Mouse (Mus musculus): ENCODE measurements around the gene Dgkd. TPM values are rescaled to one million over a fixed set of nuclear protein-coding genes. Genes with fewer than 3 reads are reported as not detected.
A peak's percentile ranks its signal among the peaks of the same experiment; 100 is the strongest.

Dgkd gene
- polyA plus RNA-seq, 1 experiment from 2014 or later: 9.1 TPM

- Histone ChIP-seq H3K9ac (replicated peaks) (no peak overlapping the region), H3K36me3 (replicated peaks; ENCODE audit: insufficient read depth, low read length) (no peaks in the 10 kb centered on the region), H3K4me1 (ENCODE audit: insufficient read depth) (peaks cover 23% of the 10 kb centered on the region), H3K9me3 (ENCODE audit: low read length) (no peaks in the 10 kb centered on the region), H3K27me3 (ENCODE audit: insufficient read depth, low read length) (no peaks in the 10 kb centered on the region), H3K27ac (ENCODE audit: low read depth) (peak overlapping the region; percentile 78), H3K4me3 (ENCODE audit: low read depth, low read length) (no peak overlapping the region), H3K4me2 (ENCODE audit: low read depth, low read length) (no peak overlapping the region)
- TF ChIP-seq EP300 (IDR thresholded peaks at IDR 0.05; ENCODE audit: low read depth) (peak; percentile 39; the same call in 1 of the 2 replicates), CTCF (IDR thresholded peaks at IDR 0.05; ENCODE audit: low read depth) (no peak)
- 16% methylated on average over 2 of the region's 2 CpGs for WGBS (ENCODE audit: insufficient replicate concordance)
- ATAC-seq (peak; percentile 80), DNase-seq (peak; percentile 34)
Observed at GRCm38 (mm10) chr1:87846801-87847474, 6.1 kb upstream of the Dgkd start.

- Histone ChIP-seq H3K9ac (replicated peaks) (peak overlapping the region; percentile 21; the same call in 1 of the 2 replicates), H3K4me2 (ENCODE audit: low read depth, low read length) (no peak overlapping the region), H3K9me3 (ENCODE audit: low read length) (no peaks in the 10 kb centered on the region), H3K27ac (ENCODE audit: low read depth) (peak overlapping the region; percentile 78), H3K36me3 (replicated peaks; ENCODE audit: insufficient read depth, low read length) (no peaks in the 10 kb centered on the region), H3K4me3 (ENCODE audit: low read depth, low read length) (no peak overlapping the region), H3K27me3 (ENCODE audit: insufficient read depth, low read length) (no peaks in the 10 kb centered on the region), H3K4me1 (ENCODE audit: insufficient read depth) (peaks cover 25% of the 10 kb centered on the region)
- WGBS (ENCODE audit: insufficient replicate concordance): 15% methylated on average over 4 of the region's 4 CpGs
- ATAC-seq (no peak), DNase-seq (no peak)
- TF ChIP-seq EP300 (IDR thresholded peaks at IDR 0.05; ENCODE audit: low read depth): no peak
- TF ChIP-seq CTCF (IDR thresholded peaks at IDR 0.05; ENCODE audit: low read depth): no peak
Observed at GRCm38 (mm10) chr1:87847475-87848168, 5.5 kb upstream of the Dgkd start.

GRCm38 (mm10) chr1:87848237-87848996 lies 4.7 kb upstream of the Dgkd start:
- H3K9me3 ChIP-seq (ENCODE audit: low read length): no peaks in the 10 kb centered on the region
- TF ChIP-seq EP300 (IDR thresholded peaks at IDR 0.05; ENCODE audit: low read depth) (no peak), CTCF (IDR thresholded peaks at IDR 0.05; ENCODE audit: low read depth) (no peak)
- H3K9ac ChIP-seq (replicated peaks): no peak overlapping the region
- DNase-seq (no peak), ATAC-seq (no peak)
- H3K4me2 ChIP-seq (ENCODE audit: low read depth, low read length): 0 out of 2 replicates have a peak overlapping the region, but pooled peaks have one; percentile 4
- peaks cover 26% of the 10 kb centered on the region for H3K4me1 ChIP-seq (ENCODE audit: insufficient read depth)
- H3K36me3 ChIP-seq (replicated peaks; ENCODE audit: insufficient read depth, low read length): no peaks in the 10 kb centered on the region
- 64% methylated on average over 11 of the region's 11 CpGs for WGBS (ENCODE audit: insufficient replicate concordance)
- no peak overlapping the region for H3K4me3 ChIP-seq (ENCODE audit: low read depth, low read length)
- no peaks in the 10 kb centered on the region for H3K27me3 ChIP-seq (ENCODE audit: insufficient read depth, low read length)
- H3K27ac ChIP-seq (ENCODE audit: low read depth): peak overlapping the region; percentile 78

GRCm38 (mm10) chr1:87849278-87849677 lies 3.8 kb upstream of the Dgkd start:
- Histone ChIP-seq H3K27me3 (ENCODE audit: insufficient read depth, low read length) (no peaks in the 10 kb centered on the region), H3K9me3 (ENCODE audit: low read length) (no peaks in the 10 kb centered on the region), H3K9ac (replicated peaks) (0 out of 2 replicates have a peak overlapping the region, but pooled peaks have one; percentile 12), H3K4me2 (ENCODE audit: low read depth, low read length) (no peak overlapping the region; the same call in 1 of the 2 replicates), H3K27ac (ENCODE audit: low read depth) (peak overlapping the region; percentile 59), H3K4me1 (ENCODE audit: insufficient read depth) (peaks cover 31% of the 10 kb centered on the region), H3K36me3 (replicated peaks; ENCODE audit: insufficient read depth, low read length) (no peaks in the 10 kb centered on the region), H3K4me3 (ENCODE audit: low read depth, low read length) (no peak overlapping the region)
- WGBS (ENCODE audit: insufficient replicate concordance): 34% methylated on average over 5 of the region's 5 CpGs
- ATAC-seq (no peak), DNase-seq (peak; percentile 29)
- no peak for TF ChIP-seq CTCF (IDR thresholded peaks at IDR 0.05; ENCODE audit: low read depth)
- TF ChIP-seq EP300 (IDR thresholded peaks at IDR 0.05; ENCODE audit: low read depth): 0 out of 2 replicates have a peak, but pooled peaks have one; percentile 21

GRCm38 (mm10) chr1:87851344-87851743 lies 1.7 kb upstream of the Dgkd start:
- Histone ChIP-seq H3K27me3 (ENCODE audit: insufficient read depth, low read length) (no peaks in the 10 kb centered on the region), H3K4me2 (ENCODE audit: low read depth, low read length) (no peak overlapping the region), H3K9ac (replicated peaks) (no peak overlapping the region), H3K27ac (ENCODE audit: low read depth) (no peak overlapping the region), H3K4me1 (ENCODE audit: insufficient read depth) (peaks cover 44% of the 10 kb centered on the region), H3K9me3 (ENCODE audit: low read length) (no peaks in the 10 kb centered on the region), H3K4me3 (ENCODE audit: low read depth, low read length) (no peak overlapping the region), H3K36me3 (replicated peaks; ENCODE audit: insufficient read depth, low read length) (no peaks in the 10 kb centered on the region)
- DNase-seq: no peak
- no peak for TF ChIP-seq CTCF (IDR thresholded peaks at IDR 0.05; ENCODE audit: low read depth)
- TF ChIP-seq EP300 (IDR thresholded peaks at IDR 0.05; ENCODE audit: low read depth): no peak
- 78% methylated on average over 3 of the region's 3 CpGs for WGBS (ENCODE audit: insufficient replicate concordance)
- no peak for ATAC-seq

All from liver, postnatal 0 days (tissue).